Mouse (Mus musculus) stomach, postnatal 0 days (tissue): Measurements from ENCODE around the gene Fblim1.

Source experiments
- CTCF ChIP-seq: IDR thresholded peaks from 2 replicates; pipeline ENCODE4 v1.5.1; 2016; ENCODE audit warnings: antibody characterized with exemption, low read depth, mild to moderate bottlenecking, moderate library complexity
- EP300 ChIP-seq: optimal IDR thresholded peaks from 2 replicates; pipeline ENCODE3; 2016; ENCODE audit warnings: antibody characterized with exemption

- TF ChIP-seq CTCF (no peak), EP300 (no peak)
These were observed 78.8 kb downstream of the Fblim1 start for GRCm38 (mm10) chr4:141526936-141527650.
